Mouse (Mus musculus): ENCODE measurements around the gene Ankrd33.

The Ankrd33 gene

DNA sequence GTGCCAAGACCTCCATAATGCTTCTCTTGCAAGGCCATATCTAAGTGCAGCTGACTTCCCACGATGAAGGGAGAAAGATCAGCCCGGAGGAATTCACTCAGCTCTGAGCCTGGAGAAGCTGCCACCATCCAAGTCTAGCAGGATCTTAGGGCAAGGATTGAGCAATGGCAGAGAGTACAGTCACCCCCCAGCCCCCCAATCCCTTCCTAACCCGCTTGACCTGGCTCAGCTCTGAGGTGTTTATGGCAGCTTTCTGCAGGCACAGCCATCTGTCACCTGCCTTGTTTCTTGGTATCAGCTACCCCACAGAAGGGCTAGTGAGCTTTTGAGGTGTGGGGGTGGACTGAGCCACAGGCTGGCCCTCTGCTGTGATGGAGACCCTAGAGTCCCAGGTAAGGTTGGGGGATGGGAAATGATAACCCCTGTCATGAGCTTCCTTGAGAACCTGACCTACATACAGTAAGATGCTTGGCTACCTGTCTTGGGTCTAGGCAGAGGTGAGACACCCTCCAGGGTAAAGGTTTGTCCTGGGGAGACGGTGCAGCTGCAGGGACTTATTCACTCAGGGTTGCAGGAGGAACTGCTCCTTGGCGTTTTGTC, at the start of gene Ankrd33:
Gene Ankrd33, plus strand, starts transcription at position 245 of the 600 bp plus-strand sequence.
- DNase-seq (ENCODE audit: low spot score in 2 of 2), result no peak

- DNase-seq (ENCODE audit: low spot score in 2 of 2), result no peak
These were observed 49.1 kb upstream of the Ankrd33 start for GRCm38 (mm10) chr15:101066364-101066847.

- DNase-seq (ENCODE audit: low spot score in 2 of 2), result no peak
These were observed 48.4 kb upstream of the Ankrd33 start for GRCm38 (mm10) chr15:101066920-101067696.

DNA sequence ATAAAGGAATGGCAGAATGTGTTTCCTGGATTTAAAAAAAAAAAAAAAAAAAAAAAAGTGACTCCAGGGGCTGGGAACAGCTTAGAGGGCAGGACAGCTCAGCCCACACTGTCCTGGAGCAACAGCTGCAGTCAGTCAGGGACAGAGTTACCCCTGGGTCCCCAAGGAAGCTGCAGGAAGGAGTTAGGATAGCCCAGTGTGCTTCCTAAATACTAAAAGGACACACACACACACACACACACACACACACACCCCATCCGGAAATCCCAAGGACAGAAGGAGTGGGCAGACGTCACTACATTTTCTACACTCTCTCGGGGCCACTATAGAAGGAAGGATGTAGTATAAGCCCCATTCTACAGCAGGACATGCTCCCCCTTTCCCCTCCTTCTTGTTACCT, 47.5 kb upstream of the Ankrd33 start:
- DNase-seq (ENCODE audit: low spot score in 2 of 2), result no peak

DNA sequence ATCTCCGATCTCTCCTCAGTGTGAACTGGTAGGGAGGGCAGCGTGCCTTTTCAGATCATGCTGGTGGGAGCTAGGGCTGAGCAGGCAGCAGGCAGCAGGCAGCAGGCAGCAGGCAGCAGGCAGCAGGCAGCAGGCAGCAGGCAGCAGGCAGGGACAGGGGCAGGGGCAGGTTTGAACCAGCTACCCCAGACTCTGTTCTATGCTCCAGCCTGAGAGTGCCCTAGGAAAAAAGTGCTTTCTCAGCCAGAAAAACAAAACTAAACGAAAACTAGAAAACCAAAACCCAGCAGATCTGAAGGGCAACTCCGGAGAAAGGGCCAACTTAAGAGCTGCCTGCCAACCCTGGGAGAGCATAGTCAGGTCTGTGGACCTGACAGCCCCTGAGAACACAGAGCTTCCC, 46.9 kb upstream of the Ankrd33 start:
- no peak for DNase-seq (ENCODE audit: low spot score in 2 of 2)

DNA sequence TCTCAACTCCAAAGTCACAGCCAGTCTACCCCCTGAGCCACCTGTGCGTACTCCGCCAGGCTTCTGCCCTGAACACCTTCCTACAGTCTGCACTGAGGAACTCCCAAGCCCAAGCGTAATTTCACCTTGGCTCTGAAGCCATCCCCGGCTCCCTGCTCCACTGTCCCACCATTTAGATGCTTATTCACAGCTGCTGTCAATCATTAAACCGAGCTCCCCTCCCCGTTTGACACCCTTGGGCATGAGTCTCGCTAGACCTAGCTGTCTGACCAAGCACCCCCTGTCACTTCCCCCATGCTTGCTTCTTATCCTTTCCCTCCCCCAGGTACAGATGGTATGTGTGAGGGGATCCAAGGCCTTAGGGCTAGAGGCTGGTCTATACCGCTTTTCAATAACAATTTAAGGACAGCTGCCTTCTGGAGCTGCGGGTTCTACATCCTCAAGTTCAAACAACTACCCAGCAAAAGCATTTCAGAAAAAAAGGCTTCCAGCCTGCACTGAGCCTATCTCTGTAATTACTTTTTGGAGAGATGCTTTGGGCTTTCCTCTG, 45.8 kb upstream of the Ankrd33 start:
- no peak for DNase-seq (ENCODE audit: low spot score in 2 of 2)

- DNase-seq (ENCODE audit: low spot score in 2 of 2), result peak in 1 of 2 experiments; percentile 87
These were observed 44.8 kb upstream of the Ankrd33 start for GRCm38 (mm10) chr15:101070762-101071161.

DNA sequence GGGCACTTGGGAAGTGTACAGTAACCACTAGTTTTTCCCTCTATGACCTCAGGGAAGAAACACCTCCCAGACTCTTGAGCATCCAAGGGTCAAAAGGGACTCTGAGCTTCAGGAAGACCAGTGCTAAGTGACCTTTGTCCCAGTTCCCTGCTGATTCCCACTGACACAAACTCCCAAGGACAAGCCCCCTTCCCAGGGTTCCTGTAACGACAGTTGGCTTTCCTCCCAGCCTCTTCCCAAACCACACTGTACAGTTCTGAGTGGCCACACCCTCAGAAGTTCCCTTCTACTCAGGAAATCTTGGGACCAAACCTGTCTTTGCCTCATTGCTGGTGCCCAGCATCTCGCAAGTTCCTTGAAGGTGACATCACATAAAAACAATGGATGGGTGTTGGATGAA, 42.8 kb upstream of the Ankrd33 start:
- no peak for DNase-seq (ENCODE audit: low spot score in 2 of 2)

- no peak for DNase-seq (ENCODE audit: low spot score in 2 of 2)
These were observed 41.5 kb upstream of the Ankrd33 start for GRCm38 (mm10) chr15:101074067-101074466.

DNA sequence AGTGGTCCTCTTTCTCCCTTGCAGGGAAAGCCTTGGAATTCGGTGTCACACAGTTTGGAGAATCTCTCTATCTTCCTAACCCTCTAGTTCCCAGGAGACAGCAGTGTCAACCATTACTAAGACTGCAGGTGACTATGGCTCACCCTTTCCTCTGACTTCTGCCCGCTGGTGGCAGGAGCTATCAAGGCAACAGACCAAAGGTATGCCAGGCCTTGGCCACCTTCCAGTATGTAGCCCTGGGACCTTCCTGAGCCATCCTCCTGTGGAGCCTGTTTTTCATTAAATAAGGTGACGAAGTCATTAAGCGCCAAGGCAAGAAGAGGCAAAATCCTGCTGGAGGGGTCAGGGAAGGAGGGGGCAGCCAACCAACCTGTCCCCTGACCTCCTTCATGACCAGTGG, 40.4 kb upstream of the Ankrd33 start:
- DNase-seq (ENCODE audit: low spot score in 2 of 2), result no peak

DNA sequence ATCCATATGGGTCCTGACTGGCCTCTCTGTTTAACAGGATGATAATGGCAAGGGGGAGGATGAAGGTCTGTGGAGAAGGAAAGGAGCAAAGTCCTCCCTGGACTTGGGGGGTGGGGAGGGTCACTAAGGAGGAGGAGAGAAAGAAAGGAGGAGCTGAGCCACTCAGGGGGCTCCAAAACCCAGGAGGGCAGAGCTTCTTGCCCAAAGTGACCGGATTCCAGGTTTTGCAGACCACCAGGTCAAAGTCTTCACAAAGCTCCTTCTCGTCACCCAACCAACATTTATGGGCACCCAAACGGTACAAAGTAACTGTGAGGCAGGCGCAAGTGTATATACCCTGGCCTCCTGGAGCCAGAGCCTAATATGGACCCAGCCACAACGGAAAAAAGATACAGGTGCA, 39.9 kb upstream of the Ankrd33 start:
- DNase-seq (ENCODE audit: low spot score in 2 of 2), result no peak

- no peak for DNase-seq (ENCODE audit: low spot score in 2 of 2)
These were observed 39.2 kb upstream of the Ankrd33 start for GRCm38 (mm10) chr15:101076071-101077000.

- no peak for DNase-seq (ENCODE audit: low spot score in 2 of 2)
These were observed 38.3 kb upstream of the Ankrd33 start for GRCm38 (mm10) chr15:101077001-101077812.

GRCm38 (mm10) chr15:101077813-101078730, 37.5 kb upstream of the Ankrd33 start, which contains the start of gene Fignl2:
TSS of gene Fignl2 (minus strand) at chr15:101078567.
- no peak for DNase-seq (ENCODE audit: low spot score in 2 of 2)

- DNase-seq (ENCODE audit: low spot score in 2 of 2), result peak; percentile 84 to 89
These were observed 36.8 kb upstream of the Ankrd33 start for GRCm38 (mm10) chr15:101078731-101079156.

DNA sequence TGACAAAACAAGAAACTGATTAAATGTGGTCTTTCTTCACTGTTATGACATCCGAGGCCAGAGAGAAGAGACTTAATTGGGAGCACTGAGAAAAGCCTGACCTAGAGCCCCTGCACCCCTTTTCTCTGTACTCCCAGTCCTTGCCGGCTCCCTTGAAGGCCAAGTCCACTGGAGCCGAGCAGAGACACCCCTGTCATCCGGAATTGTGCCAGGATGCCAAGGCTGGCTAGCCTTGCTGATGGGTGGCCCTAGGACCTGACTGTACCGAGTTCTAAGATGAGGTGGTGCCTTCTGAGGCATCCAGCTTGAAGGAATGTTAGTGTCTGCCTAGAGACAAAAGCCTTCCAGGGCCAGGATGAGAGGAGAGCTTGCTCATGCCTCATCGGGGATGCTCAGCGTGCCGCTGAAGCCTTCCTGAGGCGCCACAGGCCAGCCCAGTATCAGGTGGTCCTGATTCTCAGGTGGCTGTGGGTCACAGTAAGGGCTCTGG, 35.5 kb upstream of the Ankrd33 start:
- DNase-seq (ENCODE audit: low spot score in 2 of 2), result no peak

- no peak for DNase-seq (ENCODE audit: low spot score in 2 of 2)
These were observed 34.5 kb upstream of the Ankrd33 start for GRCm38 (mm10) chr15:101081035-101081548.

GRCm38 (mm10) chr15:101082236-101082635, 33.3 kb upstream of the Ankrd33 start:
- DNase-seq (ENCODE audit: low spot score in 2 of 2), result no peak

DNA sequence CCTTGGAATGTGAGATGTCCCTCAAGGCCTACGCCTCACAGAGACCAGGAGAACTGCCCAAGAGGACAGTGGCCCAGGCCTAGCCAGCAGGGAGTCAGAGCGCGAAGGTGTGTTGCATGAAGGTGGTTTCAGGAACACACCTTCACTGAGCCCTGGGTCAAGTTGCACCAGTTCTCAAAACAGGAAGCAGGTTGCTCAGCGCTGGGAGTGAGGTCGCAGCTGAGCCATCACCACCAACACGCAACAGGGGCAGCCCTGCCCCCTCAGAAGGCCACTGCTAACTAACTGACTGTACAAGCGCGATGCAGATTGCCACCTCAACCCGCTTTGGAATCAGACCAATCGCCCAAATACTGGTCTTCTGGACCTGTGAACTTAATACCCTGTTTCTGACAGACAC, 31.1 kb upstream of the Ankrd33 start:
- DNase-seq (ENCODE audit: low spot score in 2 of 2), result no peak
